Mouse (Mus musculus) urinary bladder, postnatal 14 days (tissue): Measurements from ENCODE around the gene Arid3c.

Experiments
- DNase-seq: peaks from one replicate; pipeline ENCODE4 v3.0.0; 2021; ENCODE audit warnings: low spot score

Gene Arid3c

GRCm38 (mm10) chr4:41745021-41745420, 14.1 kb upstream of the Arid3c start:
- no peak for DNase-seq

DNA sequence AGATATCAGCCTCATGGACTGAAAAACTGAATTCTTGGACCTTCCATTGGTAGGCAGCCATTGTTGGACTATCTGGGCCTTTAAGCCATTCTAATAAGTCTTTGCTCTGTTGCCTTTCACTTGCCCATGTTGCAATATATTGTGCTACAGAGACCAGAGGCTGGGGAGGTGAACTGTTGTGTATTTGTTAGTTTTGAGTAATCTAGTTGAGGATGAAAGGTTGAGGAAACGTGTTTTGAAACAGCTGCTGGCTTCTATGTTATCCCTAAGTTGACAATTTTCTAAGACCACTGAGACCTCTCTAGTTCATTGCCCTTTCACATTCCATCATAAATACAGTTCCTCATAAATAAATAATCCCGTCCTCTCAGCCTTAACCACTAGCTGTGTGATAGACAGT, 13.2 kb upstream of the Arid3c start:
- no peak for DNase-seq

DNA sequence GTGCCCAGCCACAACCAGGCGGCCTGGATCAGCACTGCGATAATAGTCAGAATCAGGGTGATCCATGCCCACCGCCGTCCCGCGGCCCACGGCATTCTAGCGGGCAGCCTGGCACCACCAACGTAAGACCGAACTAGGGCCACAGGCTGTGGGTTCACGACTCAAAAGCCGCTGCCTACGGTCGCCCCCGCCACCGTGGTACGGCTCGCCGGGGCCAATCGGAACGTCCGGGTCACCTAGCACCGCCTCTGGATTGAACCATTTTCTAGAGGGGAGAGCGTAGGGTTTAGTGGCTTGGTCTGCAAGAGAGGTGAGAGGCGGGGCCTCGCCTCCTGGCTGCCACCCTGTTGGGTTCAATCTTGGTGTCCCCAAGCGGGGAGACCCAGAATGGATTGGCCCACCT, 10.2 kb upstream of the Arid3c start:
- DNase-seq, result peak; percentile 92

GRCm38 (mm10) chr4:41740380-41741157, 9.6 kb upstream of the Arid3c start:
- no peak for DNase-seq

DNA sequence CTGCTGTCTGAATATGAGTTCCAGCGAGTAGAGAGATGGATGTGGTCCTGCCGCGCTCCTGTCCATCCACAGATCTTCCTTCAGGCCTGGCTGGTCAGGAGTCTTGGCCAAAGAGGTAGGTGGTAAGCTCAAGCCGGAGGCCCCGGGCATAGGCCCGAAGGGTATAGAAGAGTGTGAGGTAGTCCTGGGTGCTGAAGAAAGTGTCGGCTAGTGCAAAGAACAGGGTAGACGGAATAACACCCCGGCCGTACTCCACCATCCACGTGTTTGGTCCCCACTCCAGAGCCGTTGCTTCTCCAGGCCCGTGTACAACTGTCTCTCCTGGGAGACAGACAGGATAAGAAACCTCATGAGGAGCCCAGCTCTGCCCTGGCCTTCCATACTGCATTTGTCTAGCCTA, 8.3 kb upstream of the Arid3c start:
- DNase-seq, result no peak

GRCm38 (mm10) chr4:41738256-41738603, 7.3 kb upstream of the Arid3c start:
- no peak for DNase-seq

DNA sequence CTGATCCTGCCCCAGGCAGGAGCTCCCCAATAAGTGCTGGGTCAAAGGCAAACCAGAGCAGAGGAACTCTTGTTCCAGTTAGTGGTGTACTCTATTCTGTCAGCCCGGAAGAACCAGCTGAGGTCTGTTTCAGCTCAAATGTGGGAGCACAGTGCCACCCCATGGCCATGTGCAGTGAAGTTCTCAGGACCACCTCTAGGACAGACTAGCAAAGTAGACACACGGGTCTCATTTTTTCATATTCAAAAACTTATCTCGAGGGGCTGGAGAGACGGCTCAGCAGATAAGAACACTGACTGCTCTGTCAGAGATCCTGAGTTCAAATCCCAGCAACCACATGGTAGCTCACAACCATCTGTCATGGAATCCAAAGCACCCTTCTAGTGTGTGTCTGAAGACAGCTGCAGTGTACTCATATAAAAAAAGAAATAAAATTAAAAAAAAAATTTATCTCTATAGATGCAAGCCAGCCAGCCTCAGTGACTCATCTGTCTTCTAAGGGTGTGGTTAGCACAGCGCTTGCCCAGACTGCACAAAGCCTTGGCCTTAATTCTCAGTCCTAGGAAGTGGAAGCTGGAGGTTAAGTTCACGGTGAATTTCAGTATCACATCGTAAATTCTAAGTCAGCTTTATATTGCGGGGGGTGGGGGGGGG, 6.8 kb upstream of the Arid3c start:
- peak; percentile 78 for DNase-seq

DNA sequence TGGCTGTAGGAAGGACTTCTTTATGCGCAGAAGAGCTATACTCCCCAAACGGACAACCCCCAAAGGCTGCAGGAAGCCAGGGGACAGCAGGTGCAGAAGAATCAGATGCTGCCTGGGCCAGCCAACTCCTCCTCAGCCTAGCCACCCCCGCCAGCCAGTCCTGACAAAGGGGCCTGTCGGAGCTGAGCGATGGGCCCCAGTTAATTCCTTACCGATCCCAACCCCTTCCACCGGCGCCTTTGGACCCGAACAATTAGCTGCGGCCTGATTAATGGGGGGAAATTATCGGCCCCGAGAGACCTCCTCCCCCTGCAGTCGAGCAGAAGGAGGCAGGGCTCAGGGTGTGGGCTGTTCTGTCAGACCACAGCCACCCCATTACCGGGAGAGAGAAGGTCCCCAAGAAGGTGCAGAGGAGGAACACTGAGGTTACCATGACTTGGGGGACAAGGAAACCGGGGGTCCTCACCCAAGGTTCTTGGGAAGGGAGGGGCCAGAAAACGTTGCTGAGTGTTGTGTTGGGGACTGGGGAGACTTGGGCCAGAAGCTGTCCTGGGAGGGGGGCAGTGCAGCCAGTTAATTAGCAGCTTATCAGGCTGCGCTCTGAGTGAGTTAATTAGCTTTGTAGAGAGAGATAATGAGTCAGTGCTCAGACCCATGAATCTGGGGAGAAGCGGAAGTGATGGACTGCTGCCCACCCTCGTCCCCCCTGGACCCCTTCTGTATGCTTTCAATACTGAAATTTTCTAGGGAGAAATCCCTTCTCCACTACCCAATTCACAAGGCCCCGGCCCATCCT, 3.9 kb downstream of the Arid3c start:
- no peak for DNase-seq

DNA sequence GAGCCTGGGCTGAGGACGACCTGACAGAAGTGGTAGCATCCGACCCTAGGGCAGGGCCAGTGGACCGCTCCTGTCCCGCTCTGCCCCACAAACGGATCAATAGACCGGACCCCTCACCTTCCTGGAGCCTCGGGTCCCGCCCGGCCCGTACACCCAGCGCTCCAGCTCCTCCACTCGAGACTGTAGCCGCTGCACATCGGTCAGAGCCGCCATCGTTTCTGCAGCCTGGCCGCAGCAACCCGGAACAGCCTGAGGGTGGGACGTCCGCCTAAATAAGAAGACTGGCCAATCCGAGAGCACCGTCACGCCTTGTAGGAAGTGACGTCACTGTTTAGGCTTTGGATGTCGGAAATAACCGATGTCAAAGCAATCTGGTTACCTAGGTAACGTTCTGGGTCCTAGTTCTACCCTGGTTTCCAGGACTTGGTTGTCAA, 8.0 kb downstream of the Arid3c start, which contains the start of gene Dctn3:
Gene Dctn3 (minus strand): TSS at position 253 of the 434 bp plus-strand sequence.
- DNase-seq, result peak; percentile 87

DNA sequence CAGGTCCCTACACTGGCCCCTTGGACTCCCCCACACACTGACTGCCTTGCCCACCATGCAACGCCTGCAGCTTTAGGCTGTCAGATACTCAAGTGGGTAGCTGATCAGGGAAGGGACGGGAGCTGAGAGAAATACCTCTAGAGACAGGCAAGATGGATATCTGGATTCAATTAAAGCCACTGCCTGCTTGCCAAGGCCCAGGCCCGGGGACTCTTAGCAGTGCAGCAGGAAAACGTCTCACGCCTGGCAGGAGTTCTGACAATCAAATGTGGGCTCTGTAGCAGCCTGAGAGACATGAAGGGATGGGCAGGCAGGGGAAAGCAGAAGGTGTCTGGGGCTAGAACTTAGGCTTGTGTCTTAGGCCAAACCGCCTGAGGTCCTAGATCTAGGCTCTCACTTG, 14.1 kb downstream of the Arid3c start:
- DNase-seq, result no peak

DNA sequence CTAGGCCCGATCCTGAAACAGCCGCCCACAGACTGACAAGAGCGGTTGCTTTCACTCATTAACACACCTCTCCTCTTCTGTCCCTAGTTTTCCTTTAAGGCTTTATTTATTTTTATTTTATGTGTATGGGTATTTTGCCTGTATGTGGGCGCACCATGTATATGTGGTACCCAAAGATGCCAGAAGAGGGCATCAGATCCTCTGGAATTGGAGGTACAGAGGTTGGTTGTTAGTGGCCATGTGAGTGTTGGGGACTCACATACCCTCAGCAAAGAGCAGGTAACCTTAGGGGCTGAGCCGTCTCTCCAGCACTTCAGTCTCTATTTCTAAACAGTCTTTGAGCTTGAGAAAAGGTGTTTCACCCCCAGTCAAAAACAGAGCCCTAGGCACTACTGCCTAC, 15.3 kb downstream of the Arid3c start:
- DNase-seq, result no peak

GRCm38 (mm10) chr4:41715082-41715481, 15.9 kb downstream of the Arid3c start:
- no peak for DNase-seq

GRCm38 (mm10) chr4:41714276-41714675, 16.7 kb downstream of the Arid3c start:
- peak; percentile 70 for DNase-seq

DNA sequence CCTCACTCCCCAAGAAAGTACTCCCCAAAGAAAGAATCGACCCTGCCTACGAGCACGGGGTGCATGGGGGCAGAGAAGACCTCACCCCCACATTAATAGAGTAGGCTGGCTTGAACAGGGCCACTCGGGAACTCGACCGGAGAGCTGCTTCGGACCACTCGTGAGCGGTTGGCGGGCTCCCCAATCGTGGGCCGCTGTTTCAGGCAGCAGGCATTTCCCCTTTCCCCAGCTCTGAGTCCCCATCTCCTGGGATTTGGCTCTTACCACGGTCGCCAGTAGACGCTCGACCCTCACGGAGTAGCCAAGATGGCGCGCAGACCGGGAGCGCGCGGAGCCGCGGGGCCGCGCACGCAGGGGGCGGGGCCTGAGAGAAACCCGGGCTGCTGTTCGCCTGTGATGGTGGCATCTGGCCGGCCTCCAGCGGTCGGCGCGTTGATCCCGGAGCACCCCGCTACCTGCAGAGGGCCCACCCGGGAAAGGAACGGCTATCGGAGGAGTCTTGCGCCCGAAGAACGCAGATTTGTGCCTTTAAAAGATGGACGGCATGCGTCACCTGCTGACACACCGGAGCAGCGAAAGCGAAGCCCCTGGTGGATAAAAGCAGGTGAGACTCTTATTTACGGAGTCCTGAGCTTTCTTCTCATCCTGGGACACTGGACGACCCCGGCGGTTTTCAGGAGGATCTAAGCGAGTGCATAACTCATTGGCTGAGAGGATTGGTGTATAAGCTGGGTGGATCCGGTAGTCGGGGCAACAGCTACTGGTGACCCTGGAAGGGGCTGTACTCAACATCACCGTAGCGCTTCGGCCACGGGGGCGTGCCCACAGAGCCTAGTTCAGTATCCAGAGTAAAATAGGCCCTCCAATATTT, 17.5 kb downstream of the Arid3c start, which contains the start of gene Rpp25l:
Gene Rpp25l (minus strand): TSS at position 338 of the 871 bp plus-strand sequence.
- peak; percentile 80 for DNase-seq

- peak; percentile 29 for DNase-seq
These were observed 18.3 kb downstream of the Arid3c start for GRCm38 (mm10) chr4:41712421-41713196.

- no peak for DNase-seq
These were observed 19.1 kb downstream of the Arid3c start for GRCm38 (mm10) chr4:41711705-41712375.

- DNase-seq, result no peak
These were observed 20.7 kb downstream of the Arid3c start for GRCm38 (mm10) chr4:41710229-41710628.

- DNase-seq, result no peak
These were observed 22.7 kb downstream of the Arid3c start for GRCm38 (mm10) chr4:41708192-41708745.

DNA sequence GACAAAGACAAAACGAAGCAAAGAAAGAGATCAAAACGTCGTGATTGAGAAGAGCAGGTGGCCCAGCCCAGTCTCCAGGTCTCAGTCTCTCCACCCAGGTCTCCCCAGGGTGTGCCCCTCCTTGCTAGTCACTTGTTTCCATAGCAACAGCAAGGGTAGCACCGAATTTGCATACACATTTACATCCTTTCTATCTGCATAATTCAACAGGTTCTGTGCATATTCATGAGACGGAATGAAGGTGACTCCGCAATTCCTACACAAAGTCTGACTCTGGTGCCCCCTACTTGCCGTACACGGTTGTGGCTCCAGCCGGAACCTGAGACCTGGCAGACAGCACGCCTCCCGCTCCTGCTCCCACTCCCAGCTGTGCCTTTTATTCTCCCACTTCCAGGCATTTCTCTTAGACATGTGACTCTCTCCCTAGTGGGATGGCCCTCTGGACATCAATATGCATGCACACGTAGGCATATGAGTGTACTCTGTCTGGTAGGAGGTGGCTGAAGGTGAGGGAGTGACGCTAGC, 23.9 kb downstream of the Arid3c start:
- peak; percentile 72 for DNase-seq
